Mouse (Mus musculus): ENCODE data around the gene Gm45208.

- TF ChIP-seq CTCF (IDR thresholded peaks at IDR 0.05; ENCODE audit: borderline replicate concordance, control insufficient read depth, extremely low read depth, insufficient read depth, low read length, poor library complexity) (no peak), POLR2A (IDR thresholded peaks at IDR 0.05; ENCODE audit: control insufficient read depth, extremely low read depth, insufficient read depth, low read length, poor library complexity) (no peak)
Observed at GRCm38 (mm10) chrX:7674284-7675000, 47.6 kb upstream of the Gm45208 start.
